Mouse (Mus musculus) C2C12 (cell line): ENCODE data around the gene Stam. TPM values are rescaled to one million over a fixed set of nuclear protein-coding genes. Genes with fewer than 3 reads are reported as not detected.

Experiments used
- H3K27me3 ChIP-seq: one replicate; pipeline ENCODE4 v1.6.1; 2011; ENCODE audit not compliant: control insufficient read depth, insufficient read depth, insufficient read length
- H3K36me3 ChIP-seq: one replicate; pipeline ENCODE4 v1.6.1; 2011; ENCODE audit not compliant: control insufficient read depth, insufficient read depth
- H3K4me3 ChIP-seq: one replicate; pipeline ENCODE4 v1.5.1; 2011; ENCODE audit warnings: mild to moderate bottlenecking, control low read depth; ENCODE audit not compliant: poor library complexity, insufficient read depth, severe bottlenecking
- H3K79me2 ChIP-seq: one replicate; pipeline ENCODE4 v1.6.1; 2011; ENCODE audit not compliant: control insufficient read depth, insufficient read depth
- H3K79me3 ChIP-seq: one replicate; pipeline ENCODE4 v1.6.1; 2011; ENCODE audit warnings: low read depth, control low read depth
- H3ac ChIP-seq: one replicate; pipeline ENCODE3; 2011; ENCODE audit warnings: low read depth; ENCODE audit not compliant: control insufficient read depth, insufficient read length
- CEBPB ChIP-seq: IDR thresholded peaks from one replicate; pipeline ENCODE4 v1.6.1; 2011; ENCODE audit warnings: low read depth, mild to moderate bottlenecking, control low read depth, moderate library complexity
- CTCF ChIP-seq: IDR thresholded peaks from one replicate; pipeline ENCODE4 v1.5.1; 2011; ENCODE audit not compliant: control insufficient read depth, insufficient read depth, insufficient read length
- FOSL1 ChIP-seq: IDR thresholded peaks from one replicate; pipeline ENCODE4 v1.8.0; 2011; ENCODE audit warnings: mild to moderate bottlenecking, low read length; ENCODE audit not compliant: poor library complexity, insufficient read depth, severe bottlenecking
- MAX ChIP-seq: IDR thresholded peaks from one replicate; pipeline ENCODE4 v1.6.1; 2011; ENCODE audit warnings: mild to moderate bottlenecking, control low read depth
- MYOD1 ChIP-seq: IDR thresholded peaks from one replicate; pipeline ENCODE4 v1.6.1; 2011; ENCODE audit warnings: low read depth; ENCODE audit not compliant: control insufficient read depth, insufficient read length
- MYOG ChIP-seq: IDR thresholded peaks from one replicate; pipeline ENCODE4 v1.6.1; 2011; ENCODE audit not compliant: control insufficient read depth, insufficient read length; ENCODE audit errors: extremely low read depth
- USF1 ChIP-seq: IDR thresholded peaks from one replicate; pipeline ENCODE4 v1.6.1; 2011; ENCODE audit warnings: low read depth, mild to moderate bottlenecking, control low read depth, moderate library complexity
- polyA plus RNA-seq: library from polyadenylated mRNA; unstranded; fragments of >200 nt; fragmentation: generic; extraction: Trizol; gene quantifications from one replicate; pipeline ENCODE4 v1.2.1, GENCODE M21; 2012; ENCODE audit warnings: missing spikeins

Gene Stam
- polyA plus RNA-seq, 1 experiment = 14.5 TPM

- no peak for TF ChIP-seq USF1
- TF ChIP-seq MYOD1 = no peak
- TF ChIP-seq MAX = no peak
- Histone ChIP-seq H3K27me3 (no peaks in the 10 kb centered on the region), H3K79me2 (peaks cover 100% of the 10 kb centered on the region), H3ac (no peak overlapping the region), H3K79me3 (peaks cover 89% of the 10 kb centered on the region), H3K36me3 (peaks cover 25% of the 10 kb centered on the region), H3K4me3 (no peak overlapping the region)
These were observed 26.6 kb downstream of the Stam start for GRCm38 (mm10) chr2:14100533-14100932.

GRCm38 (mm10) chr2:14102603-14103002 lies 28.7 kb downstream of the Stam start:
- H3K79me2 ChIP-seq = peaks cover 98% of the 10 kb centered on the region
- no peak overlapping the region for H3ac ChIP-seq
- TF ChIP-seq CEBPB (no peak), USF1 (no peak), MYOD1 (no peak), MAX (no peak), CTCF (no peak), FOSL1 (no peak), MYOG (no peak)
- peaks cover 85% of the 10 kb centered on the region for H3K79me3 ChIP-seq
- H3K36me3 ChIP-seq = peaks cover 25% of the 10 kb centered on the region
- H3K4me3 ChIP-seq = no peak overlapping the region
- no peaks in the 10 kb centered on the region for H3K27me3 ChIP-seq

- Histone ChIP-seq H3K27me3 (no peaks in the 10 kb centered on the region), H3K79me2 (peaks cover 98% of the 10 kb centered on the region), H3K36me3 (peaks cover 30% of the 10 kb centered on the region), H3K79me3 (peaks cover 83% of the 10 kb centered on the region), H3ac (no peak overlapping the region), H3K4me3 (no peak overlapping the region)
- TF ChIP-seq FOSL1 (no peak), MYOG (no peak), USF1 (no peak), MYOD1 (no peak), CTCF (no peak), MAX (no peak), CEBPB (no peak)
These were observed 30.0 kb downstream of the Stam start for GRCm38 (mm10) chr2:14103924-14104323.

- H3K79me3 ChIP-seq = peaks cover 85% of the 10 kb centered on the region
- peaks cover 28% of the 10 kb centered on the region for H3K36me3 ChIP-seq
- peaks cover 98% of the 10 kb centered on the region for H3K79me2 ChIP-seq
- H3K4me3 ChIP-seq = no peak overlapping the region
- H3K27me3 ChIP-seq = no peaks in the 10 kb centered on the region
- TF ChIP-seq CTCF (no peak), FOSL1 (peak; percentile 42), USF1 (peak; percentile 85)
- H3ac ChIP-seq = no peak overlapping the region
These were observed 33.8 kb downstream of the Stam start for GRCm38 (mm10) chr2:14107673-14108072.

GRCm38 (mm10) chr2:14126387-14126786 lies 52.5 kb downstream of the Stam start:
- no peak overlapping the region for H3ac ChIP-seq
- no peaks in the 10 kb centered on the region for H3K79me3 ChIP-seq
- H3K27me3 ChIP-seq = no peaks in the 10 kb centered on the region
- TF ChIP-seq CEBPB (no peak), MYOD1 (no peak), MAX (no peak), USF1 (no peak), FOSL1 (no peak), MYOG (no peak), CTCF (no peak)
- H3K4me3 ChIP-seq = no peak overlapping the region
- H3K36me3 ChIP-seq = peaks cover 43% of the 10 kb centered on the region
- H3K79me2 ChIP-seq = no peaks in the 10 kb centered on the region

- Histone ChIP-seq H3K27me3 (no peaks in the 10 kb centered on the region), H3K4me3 (no peak overlapping the region), H3ac (no peak overlapping the region), H3K79me3 (no peaks in the 10 kb centered on the region), H3K79me2 (no peaks in the 10 kb centered on the region), H3K36me3 (peaks cover 54% of the 10 kb centered on the region)
- TF ChIP-seq MYOG (no peak), USF1 (no peak), MAX (no peak)
These were observed 53.7 kb downstream of the Stam start for GRCm38 (mm10) chr2:14127629-14128028.
